8 mouse cellular contexts compared by ENCODE assay signal in genomic region chr15:88890751-88891675, GRCm38 (mm10). TPM values are rescaled to one million over a fixed set of nuclear protein-coding genes. Genes with fewer than 3 reads are reported as not detected.
A peak's percentile ranks its signal among the peaks of the same experiment; 100 is the strongest.
DNase-seq lines count a peak whose midpoint lies in the region; ATAC-seq lines count a peak whose summit lies in the region.

No protein-coding gene starts in this region.

- no peaks in the 10 kb centered on the region for H3K9me3 ChIP-seq in hindbrain, embryonic 15.5 days

- DNase-seq in ZHBTc4 (ENCODE audit: low read depth, low spot score) = peak; percentile 97
- peak; percentile 86 to 90 for DNase-seq in cerebellum, postnatal 14 days
- DNase-seq in frontal cortex, postnatal 14 days (ENCODE audit: low spot score in 2 of 2) = peak; percentile 56 to 57
- peak; percentile 78 for DNase-seq in left cerebral cortex, adult 11 months (ENCODE audit: low spot score)
- DNase-seq in lung, postnatal 36 days = peak; percentile 92
- peak; percentile 33 for DNase-seq in retina, postnatal 7 days (ENCODE audit: low read depth, low spot score)
- peak; percentile 54 for DNase-seq in urinary bladder, adult 2 months (ENCODE audit: low spot score)

- no peaks in the 10 kb centered on the region for H3K36me3 ChIP-seq in hindbrain, embryonic 15.5 days

- peak overlapping the region; percentile 64 for H3K9ac ChIP-seq in hindbrain, embryonic 15.5 days

- H3K4me1 ChIP-seq in hindbrain, embryonic 15.5 days (replicated peaks) = peaks cover 15% of the 10 kb centered on the region

- H3K4me2 ChIP-seq in hindbrain, embryonic 15.5 days = peak overlapping the region; percentile 95

- WGBS in hindbrain, embryonic 15.5 days = 1% methylated on average over 40 of the region's 41 CpGs

- peak overlapping the region; percentile 53 for H3K4me3 ChIP-seq in hindbrain, embryonic 15.5 days

- peak overlapping the region; percentile 64 for H3K27ac ChIP-seq in hindbrain, embryonic 15.5 days (replicated peaks)

- 0 out of 2 replicates have a peak, but pooled peaks cover 3% of the 10 kb centered on the region for H3K27me3 ChIP-seq in hindbrain, embryonic 15.5 days

- ATAC-seq in hindbrain, embryonic 15.5 days (ENCODE audit: low FRiP score, low read depth) = peak; percentile 93

RNA-seq across cellular contexts. Expression of gene Pim3, which starts 29.0 kb away (rescaled TPM):
- polyA plus RNA-seq in hindbrain, embryonic 15.5 days (2015; fragmentation: Nextera tagmentation; extraction: Ambion mirVana) = 69.2 and 69.3 TPM in 2 replicates
- 11.7 and 12.4 TPM in 2 replicates for polyA plus RNA-seq in urinary bladder, adult 2 months (2012; rRNA removed)

Comparison
In these comparisons a context has a peak if more than half of its experiments do, and no peak if none do; other contexts are left out.
1. Peak in every context shown above with its lines: DNase-seq, ATAC-seq, H3K4me3 ChIP-seq and H3K27ac ChIP-seq.
2. DNase-seq: peak in every context shown above with its lines; median percentile 97 in ZHBTc4; 92 in lung, postnatal 36 days; 88 in cerebellum, postnatal 14 days; 78 in left cerebral cortex, adult 11 months; 56 in frontal cortex, postnatal 14 days; 54 in urinary bladder, adult 2 months; 33 in retina, postnatal 7 days.